Mouse (Mus musculus): ENCODE data around the gene Lpp. TPM values are rescaled to one million over a fixed set of nuclear protein-coding genes. Genes with fewer than 3 reads are reported as not detected.

Lpp gene
- total and polyA plus RNA-seq, 3 experiments, result 0.64 to 1.2 (median 0.68) TPM

- H3K9ac ChIP-seq (ENCODE audit: insufficient read depth, low read depth), result no peak overlapping the region
- dilution Hi-C loops (cut with MboI; ENCODE audit: extremely low pct_ligation_motif_present, extremely low pct_unique_long_range_greater_than_20kb, low sequenced_read_pairs), result no loop called here
- no peak overlapping the region for H3K4me3 ChIP-seq (replicated peaks in 1 of 3; ENCODE audit: low read depth in 2 of 3, low read length in 2 of 3, poor library complexity in 1 of 3)
- no peak overlapping the region for H3K27ac ChIP-seq (ENCODE audit: insufficient read depth, low read depth)
- no peak for DNase-seq (ENCODE audit: extremely low read depth)
- H3K9me3 ChIP-seq (replicated peaks; ENCODE audit: low read length), result no peaks in the 10 kb centered on the region
- in situ Hi-C loops (cut with MboI; ENCODE audit: low pct_ligation_motif_present, low pct_unique_long_range_greater_than_20kb, low sequenced_read_pairs), result no loop called here
- no peak overlapping the region for H3K4me2 ChIP-seq (ENCODE audit: insufficient read depth, low read depth, poor library complexity, severe bottlenecking)
- H3K79me2 ChIP-seq (replicated peaks; ENCODE audit: control insufficient read depth, extremely low read depth, insufficient read depth, poor library complexity, severe bottlenecking), result no peaks in the 10 kb centered on the region
- peaks cover 3 to 43% of the 10 kb centered on the region in 2 experiments for H3K4me1 ChIP-seq (ENCODE audit: control insufficient read depth in 1 of 2, insufficient read depth in 2 of 2)
- no peaks in the 10 kb centered on the region for H3K27me3 ChIP-seq (replicated peaks)
- no peak for TF ChIP-seq EP300 (IDR thresholded peaks at IDR 0.05; ENCODE audit: low read length)
- TF ChIP-seq CTCF (conservative IDR thresholded peaks at IDR 0.05 in 1 of 2, IDR thresholded peaks at IDR 0.05 in 1 of 2; ENCODE audit: low read depth in 2 of 2, low read length in 2 of 2), result no peak
- TF ChIP-seq SIN3A (IDR thresholded peaks at IDR 0.05; ENCODE audit: low read length), result no peak
- TF ChIP-seq TBP (conservative IDR thresholded peaks at IDR 0.05; ENCODE audit: low read depth, low read length), result no peak
- no peak for TF ChIP-seq JUND (conservative IDR thresholded peaks at IDR 0.05; ENCODE audit: low read depth, low read length)
- TF ChIP-seq USF2 (conservative IDR thresholded peaks at IDR 0.05; ENCODE audit: low read depth, low read length), result no peak
- H3K36me3 ChIP-seq (replicated peaks in 1 of 2; ENCODE audit: control insufficient read depth in 1 of 2, insufficient read depth in 1 of 2, low read length in 1 of 2), result peaks cover 0 to 2% of the 10 kb centered on the region in 2 experiments
These were observed 55.2 kb downstream of the Lpp start for GRCm38 (mm10) chr16:24448493-24448845.

GRCm38 (mm10) chr16:24449806-24450205 is 56.5 kb downstream of the Lpp start:
- H3K4me3 ChIP-seq (replicated peaks in 1 of 3; ENCODE audit: low read depth in 2 of 3, low read length in 2 of 3, poor library complexity in 1 of 3), result no peak overlapping the region
- H3K27ac ChIP-seq (ENCODE audit: insufficient read depth, low read depth), result no peak overlapping the region
- no peak for TF ChIP-seq ZNF384 (IDR thresholded peaks at IDR 0.05; ENCODE audit: low read depth, low read length)
- TF ChIP-seq TBP (conservative IDR thresholded peaks at IDR 0.05; ENCODE audit: low read depth, low read length), result no peak
- no peak for TF ChIP-seq ELF1 (IDR thresholded peaks at IDR 0.05; ENCODE audit: low read depth, low read length)
- TF ChIP-seq NELFE (IDR thresholded peaks at IDR 0.05; ENCODE audit: low read depth, low read length), result no peak
- TF ChIP-seq SMC3 (IDR thresholded peaks at IDR 0.05; ENCODE audit: low read depth, low read length), result no peak
- TF ChIP-seq E2F4 (IDR thresholded peaks at IDR 0.05; ENCODE audit: insufficient replicate concordance, low read depth, low read length), result no peak
- TF ChIP-seq USF1 (IDR thresholded peaks at IDR 0.05; ENCODE audit: low read depth, low read length), result no peak
- TF ChIP-seq CHD1 (IDR thresholded peaks at IDR 0.05; ENCODE audit: low read depth, low read length), result no peak
- no peak for TF ChIP-seq MYC (IDR thresholded peaks at IDR 0.05; ENCODE audit: low read depth, low read length)
- H3K4me1 ChIP-seq (ENCODE audit: control insufficient read depth in 1 of 2, insufficient read depth in 2 of 2), result peaks cover 3 to 35% of the 10 kb centered on the region in 2 experiments
- peaks cover 0 to 2% of the 10 kb centered on the region in 2 experiments for H3K36me3 ChIP-seq (replicated peaks in 1 of 2; ENCODE audit: control insufficient read depth in 1 of 2, insufficient read depth in 1 of 2, low read length in 1 of 2)
- H3K9me3 ChIP-seq (replicated peaks; ENCODE audit: low read length), result no peaks in the 10 kb centered on the region
- no peak overlapping the region for H3K9ac ChIP-seq (ENCODE audit: insufficient read depth, low read depth)
- dilution Hi-C loops (cut with MboI; ENCODE audit: extremely low pct_ligation_motif_present, extremely low pct_unique_long_range_greater_than_20kb, low sequenced_read_pairs), result no loop called here
- no peak overlapping the region for H3K4me2 ChIP-seq (ENCODE audit: insufficient read depth, low read depth, poor library complexity, severe bottlenecking)
- no peak for DNase-seq (ENCODE audit: extremely low read depth)
- no peaks in the 10 kb centered on the region for H3K79me2 ChIP-seq (replicated peaks; ENCODE audit: control insufficient read depth, extremely low read depth, insufficient read depth, poor library complexity, severe bottlenecking)
- in situ Hi-C loops (cut with MboI; ENCODE audit: low pct_ligation_motif_present, low pct_unique_long_range_greater_than_20kb, low sequenced_read_pairs), result no loop called here
- H3K27me3 ChIP-seq (replicated peaks), result no peaks in the 10 kb centered on the region

- Histone ChIP-seq H3K79me2 (replicated peaks; ENCODE audit: control insufficient read depth, extremely low read depth, insufficient read depth, poor library complexity, severe bottlenecking) (no peaks in the 10 kb centered on the region), H3K27me3 (replicated peaks) (no peaks in the 10 kb centered on the region), H3K4me3 (replicated peaks in 1 of 3; ENCODE audit: low read depth in 2 of 3, low read length in 2 of 3, poor library complexity in 1 of 3) (no peak overlapping the region), H3K27ac (ENCODE audit: insufficient read depth, low read depth) (no peak overlapping the region), H3K4me1 (ENCODE audit: control insufficient read depth in 1 of 2, insufficient read depth in 2 of 2) (peaks cover 3 to 31% of the 10 kb centered on the region in 2 experiments), H3K4me2 (ENCODE audit: insufficient read depth, low read depth, poor library complexity, severe bottlenecking) (no peak overlapping the region), H3K9me3 (replicated peaks; ENCODE audit: low read length) (no peaks in the 10 kb centered on the region), H3K9ac (ENCODE audit: insufficient read depth, low read depth) (no peak overlapping the region), H3K36me3 (replicated peaks in 1 of 2; ENCODE audit: control insufficient read depth in 1 of 2, insufficient read depth in 1 of 2, low read length in 1 of 2) (peaks cover 0 to 2% of the 10 kb centered on the region in 2 experiments)
- DNase-seq (ENCODE audit: extremely low read depth), result no peak
- TF ChIP-seq ELF1 (IDR thresholded peaks at IDR 0.05; ENCODE audit: low read depth, low read length) (no peak), NELFE (IDR thresholded peaks at IDR 0.05; ENCODE audit: low read depth, low read length) (no peak), ZC3H11A (IDR thresholded peaks at IDR 0.05; ENCODE audit: low read depth, low read length) (no peak), POLR2A (IDR thresholded peaks at IDR 0.05; ENCODE audit: low read depth, low read length) (no peak), CHD2 (IDR thresholded peaks at IDR 0.05; ENCODE audit: low read length) (no peak)
- in situ Hi-C loops (cut with MboI; ENCODE audit: low pct_ligation_motif_present, low pct_unique_long_range_greater_than_20kb, low sequenced_read_pairs), result no loop called here
- dilution Hi-C loops (cut with MboI; ENCODE audit: extremely low pct_ligation_motif_present, extremely low pct_unique_long_range_greater_than_20kb, low sequenced_read_pairs), result no loop called here
These were observed 56.9 kb downstream of the Lpp start for GRCm38 (mm10) chr16:24450256-24450655.

Data from CH12.LX (cell line).